Mouse (Mus musculus) CH12.LX (cell line): ENCODE results near the gene Slc25a48. TPM values are rescaled to one million over a fixed set of nuclear protein-coding genes. Genes with fewer than 3 reads are reported as not detected.

ENCODE experiments used
- DNase-seq: peaks from one replicate; pipeline ENCODE4 v3.0.0-alpha.2; 2013; ENCODE audit errors: extremely low read depth
- H3K27ac ChIP-seq: 2 replicates; pipeline ENCODE4 v1.5.1; 2012; ENCODE audit warnings: low read depth, mild to moderate bottlenecking, control low read depth, moderate library complexity; ENCODE audit not compliant: insufficient read depth
- H3K27me3 ChIP-seq: replicated peaks from 2 replicates; pipeline ENCODE3; 2012; ENCODE audit warnings: inconsistent platforms
- H3K36me3 ChIP-seq, 2 experiments: replicated peaks in 1 of 2; 2 replicates each; pipeline versions ENCODE3 to v1.6.1; 2012; ENCODE audit warnings: inconsistent platforms in 1 of 2, low read length in 1 of 2, mild to moderate bottlenecking in 1 of 2, mixed read lengths in 1 of 2, moderate library complexity in 1 of 2; ENCODE audit not compliant: control insufficient read depth in 1 of 2, insufficient read depth in 1 of 2
- H3K4me1 ChIP-seq, 2 experiments: 2 replicates each; pipeline ENCODE4 v1.6.1; 2012; ENCODE audit warnings: inconsistent platforms in 1 of 2, moderate library complexity in 1 of 2; ENCODE audit not compliant: insufficient read depth in 2 of 2, control insufficient read depth in 1 of 2
- H3K4me2 ChIP-seq: 2 replicates; pipeline ENCODE4 v1.6.1; 2012; ENCODE audit warnings: low read depth, mild to moderate bottlenecking, control low read depth; ENCODE audit not compliant: poor library complexity, insufficient read depth, severe bottlenecking
- H3K4me3 ChIP-seq, 3 experiments: fragments of 150-350 bp in 1 of 3; sonication (generic) in 1 of 3; replicated peaks in 1 of 3; 2 replicates each; pipeline versions ENCODE3 to v1.5.1; 2011 to 2012; ENCODE audit warnings: low read depth in 2 of 3, low read length in 2 of 3, mild to moderate bottlenecking in 2 of 3, moderate library complexity in 2 of 3, control low read depth in 1 of 3, improper control_type of control experiment in 1 of 3, inconsistent platforms in 1 of 3, mixed read lengths in 1 of 3; ENCODE audit not compliant: poor library complexity in 1 of 3
- H3K79me2 ChIP-seq: replicated peaks from 2 replicates; pipeline ENCODE4 v1.6.1; 2012; ENCODE audit warnings: mild to moderate bottlenecking, moderate library complexity; ENCODE audit not compliant: control insufficient read depth, poor library complexity, insufficient read depth, severe bottlenecking; ENCODE audit errors: extremely low read depth
- H3K9ac ChIP-seq: 2 replicates; pipeline ENCODE4 v1.6.1; 2012; ENCODE audit warnings: low read depth, mild to moderate bottlenecking, control low read depth, moderate library complexity; ENCODE audit not compliant: insufficient read depth
- H3K9me3 ChIP-seq: replicated peaks from 2 replicates; pipeline ENCODE3; 2012; ENCODE audit warnings: low read length, inconsistent platforms, mixed read lengths
- CHD2 ChIP-seq: IDR thresholded peaks from 2 replicates; pipeline ENCODE4 v1.6.1; 2011; ENCODE audit warnings: low read length, improper control_type of control experiment
- CTCF ChIP-seq, 2 experiments: IDR thresholded peaks in 1 of 2; conservative IDR thresholded peaks in 1 of 2; 2 replicates each; pipeline ENCODE4 v1.5.1; 2011 to 2012; ENCODE audit warnings: low read depth in 2 of 2, low read length in 2 of 2, improper control_type of control experiment in 1 of 2, inconsistent platforms in 1 of 2, mild to moderate bottlenecking in 1 of 2, moderate library complexity in 1 of 2
- ETS1 ChIP-seq: conservative IDR thresholded peaks from 2 replicates; pipeline ENCODE4 v1.6.1; 2012; ENCODE audit warnings: low read depth, mild to moderate bottlenecking, inconsistent platforms, low read length, improper control_type of control experiment, moderate library complexity
- GABPA ChIP-seq: IDR thresholded peaks from 2 replicates; pipeline ENCODE4 v1.6.1; 2012; ENCODE audit warnings: low read depth, low read length, improper control_type of control experiment, inconsistent platforms; ENCODE audit not compliant: insufficient replicate concordance
- JUND ChIP-seq: conservative IDR thresholded peaks from 2 replicates; pipeline ENCODE4 v1.6.1; 2011; ENCODE audit warnings: low read depth, low read length, improper control_type of control experiment
- KAT2A ChIP-seq: IDR thresholded peaks from 2 replicates; pipeline ENCODE4 v1.6.1; 2012; ENCODE audit warnings: low read length, improper control_type of control experiment, inconsistent platforms; ENCODE audit not compliant: insufficient replicate concordance
- MXI1 ChIP-seq: IDR thresholded peaks from 2 replicates; pipeline ENCODE4 v1.6.1; 2011; ENCODE audit warnings: mild to moderate bottlenecking, low read depth, low read length, improper control_type of control experiment
- MYC ChIP-seq: IDR thresholded peaks from 2 replicates; pipeline ENCODE4 v1.6.1; 2011; ENCODE audit warnings: low read depth, mild to moderate bottlenecking, improper control_type of control experiment, low read length
- NELFE ChIP-seq: IDR thresholded peaks from 2 replicates; pipeline ENCODE4 v1.6.1; 2011; ENCODE audit warnings: low read depth, low read length, improper control_type of control experiment
- POLR2AphosphoS2 ChIP-seq: IDR thresholded peaks from 2 replicates; pipeline ENCODE4 v1.6.1; 2011; ENCODE audit warnings: low read depth, low read length, improper control_type of control experiment
- SIN3A ChIP-seq: IDR thresholded peaks from 2 replicates; pipeline ENCODE4 v1.6.1; 2012; ENCODE audit warnings: low read length, improper control_type of control experiment, inconsistent platforms
- ZC3H11A ChIP-seq: IDR thresholded peaks from 2 replicates; pipeline ENCODE4 v1.6.1; 2012; ENCODE audit warnings: low read depth, mild to moderate bottlenecking, inconsistent platforms, low read length, improper control_type of control experiment
- ZKSCAN1 ChIP-seq: IDR thresholded peaks from 2 replicates; pipeline ENCODE4 v1.6.1; 2012; ENCODE audit warnings: low read depth, inconsistent platforms, low read length, improper control_type of control experiment, borderline replicate concordance
- dilution Hi-C: fragments of 300-500 bp; cut with MboI; formaldehyde crosslinking; loops from 2 replicates; pipeline ENCODE4 v1.14.3; 2020; ENCODE audit warnings: low sequenced_read_pairs; ENCODE audit not compliant: extremely low pct_unique_long_range_greater_than_20kb, extremely low pct_ligation_motif_present
- in situ Hi-C: fragments of 300-500 bp; cut with MboI; formaldehyde crosslinking; loops from 3 replicates; pipeline ENCODE4 v1.14.3; 2019; ENCODE audit warnings: low sequenced_read_pairs, low pct_ligation_motif_present, low pct_unique_long_range_greater_than_20kb, mixed read lengths
- polyA plus RNA-seq: library from polyadenylated mRNA; unstranded; fragments of >175 nt; gene quantifications from 2 replicates; pipeline ENCODE4 v1.2.1, GENCODE M21; 2012; ENCODE audit warnings: low read depth; ENCODE audit not compliant: insufficient read length
- total RNA-seq, 2 experiments: library from RNA; depleted of rRNA; stranded (reverse); fragments of 300-350 nt in 1 of 2; fragments of >200 nt in 1 of 2; gene quantifications; 2 replicates each; pipeline ENCODE4 v1.2.3; 2012 to 2014

Slc25a48 gene
- total RNA-seq (2012; rRNA removed) (not detected in 2 replicates), total RNA-seq (2014; rRNA removed) (not detected in 2 replicates), polyA plus RNA-seq (not detected in 2 replicates)

- H3K27ac ChIP-seq, result no peak within 1 kb of the TSS
- no peaks in the 10 kb centered on the region for H3K79me2 ChIP-seq
- no peak within 1 kb of the TSS for H3K9ac ChIP-seq
- H3K27me3 ChIP-seq, result peaks cover 81% of the 10 kb centered on the region
- in situ Hi-C loops, result no loop called here
- TF ChIP-seq ETS1, result no peak
- no peak for TF ChIP-seq NELFE
- no peak for TF ChIP-seq JUND
- no peak for TF ChIP-seq MYC
- no peak for TF ChIP-seq GABPA
- no peak for TF ChIP-seq POLR2AphosphoS2
- TF ChIP-seq KAT2A, result no peak
- TF ChIP-seq SIN3A, result no peak
- TF ChIP-seq MXI1, result no peak
- no peak for TF ChIP-seq ZKSCAN1
- TF ChIP-seq CTCF (conservative IDR thresholded peaks at IDR 0.05 in 1 of 2, IDR thresholded peaks at IDR 0.05 in 1 of 2; ENCODE audit: low read depth in 2 of 2, low read length in 2 of 2), result no peak
- H3K4me1 ChIP-seq, result no peaks in the 10 kb centered on the region
- dilution Hi-C loops, result no loop called here
- no peak within 1 kb of the TSS for H3K4me2 ChIP-seq
- no peak within 1 kb of the TSS for H3K4me3 ChIP-seq
- no peaks in the 10 kb centered on the region for H3K36me3 ChIP-seq
- H3K9me3 ChIP-seq, result no peaks in the 10 kb centered on the region
- DNase-seq, result no peak
These were observed at the start of gene Slc25a48 for GRCm38 (mm10) chr13:56438211-56439075. TSS of gene Slc25a48 (plus strand) at chr13:56438355.

- Histone ChIP-seq H3K27ac (no peak overlapping the region), H3K4me3 (no peak overlapping the region), H3K9ac (no peak overlapping the region), H3K36me3 (no peaks in the 10 kb centered on the region), H3K79me2 (no peaks in the 10 kb centered on the region), H3K4me2 (no peak overlapping the region), H3K4me1 (peaks cover 0 to 28% of the 10 kb centered on the region in 2 experiments; a peak in 3 of 4 replicates), H3K27me3 (peaks cover 39% of the 10 kb centered on the region), H3K9me3 (no peaks in the 10 kb centered on the region)
- dilution Hi-C loops, result no loop called here
- no peak for DNase-seq
- in situ Hi-C loops, result no loop called here
- TF ChIP-seq CHD2 (no peak), MYC (no peak), ZC3H11A (no peak)
These were observed 40.6 kb upstream of the Slc25a48 start for GRCm38 (mm10) chr13:56397572-56397971.
